Mouse (Mus musculus): ENCODE results near the gene Acot1. TPM values are rescaled to one million over a fixed set of nuclear protein-coding genes. Genes with fewer than 3 reads are reported as not detected.
"Not testable (repeated sequence)": the region's sequence is repeated elsewhere in the genome, so short reads cannot be mapped to it uniquely, and the experiment has no call there.

The Acot1 gene
- polyA plus RNA-seq, 1 experiment from 2014 or later, result 48.5 TPM

- no peak overlapping the region for H3K4me3 ChIP-seq (ENCODE audit: low read depth, low read length)
- H3K4me1 ChIP-seq (ENCODE audit: control insufficient read depth, insufficient read depth, low read length), result peaks cover 4% of the 10 kb centered on the region; the same call in 1 of the 2 replicates
- WGBS, result 97% methylated on average over 4 of the region's 4 CpGs
- no peaks in the 10 kb centered on the region for H3K9me3 ChIP-seq (ENCODE audit: control insufficient read depth, low read length)
- ATAC-seq (ENCODE audit: low FRiP score), result no peak
- H3K9ac ChIP-seq (ENCODE audit: low read length), result no peak overlapping the region
- H3K4me2 ChIP-seq, result no peak overlapping the region
- no peaks in the 10 kb centered on the region for H3K36me3 ChIP-seq (ENCODE audit: control insufficient read depth, insufficient read depth, low read length)
- no peak overlapping the region for H3K27ac ChIP-seq (ENCODE audit: low read depth, low read length)
- H3K27me3 ChIP-seq (ENCODE audit: control insufficient read depth, insufficient read depth, low read length), result no peaks in the 10 kb centered on the region
- DNase-seq (ENCODE audit: low spot score, missing footprints), result no peak
Measured at GRCm38 (mm10) chr12:83989378-83989777, 19.9 kb upstream of the Acot1 start.

GRCm38 (mm10) chr12:83997221-83997620 lies 12.1 kb upstream of the Acot1 start:
- no peak overlapping the region for H3K27ac ChIP-seq (ENCODE audit: low read depth, low read length)
- no peaks in the 10 kb centered on the region for H3K36me3 ChIP-seq (ENCODE audit: control insufficient read depth, insufficient read depth, low read length)
- no peak overlapping the region for H3K9ac ChIP-seq (ENCODE audit: low read length)
- H3K4me2 ChIP-seq, result no peak overlapping the region
- no peak for DNase-seq (ENCODE audit: low spot score, missing footprints)
- ATAC-seq (ENCODE audit: low FRiP score), result no peak
- H3K9me3 ChIP-seq (ENCODE audit: control insufficient read depth, low read length), result no peaks in the 10 kb centered on the region
- WGBS, result 76% methylated on average over 2 of the region's 2 CpGs
- no peak overlapping the region for H3K4me3 ChIP-seq (ENCODE audit: low read depth, low read length)
- H3K4me1 ChIP-seq (ENCODE audit: control insufficient read depth, insufficient read depth, low read length), result no peaks in the 10 kb centered on the region
- no peaks in the 10 kb centered on the region for H3K27me3 ChIP-seq (ENCODE audit: control insufficient read depth, insufficient read depth, low read length)

GRCm38 (mm10) chr12:83998341-83999107 lies 10.8 kb upstream of the Acot1 start:
- no peaks in the 10 kb centered on the region for H3K36me3 ChIP-seq (ENCODE audit: control insufficient read depth, insufficient read depth, low read length)
- H3K9me3 ChIP-seq (ENCODE audit: control insufficient read depth, low read length), result no peaks in the 10 kb centered on the region
- no peak overlapping the region for H3K4me3 ChIP-seq (ENCODE audit: low read depth, low read length)
- DNase-seq (ENCODE audit: low spot score, missing footprints) (no peak), ATAC-seq (ENCODE audit: low FRiP score) (no peak)
- no peak overlapping the region for H3K27ac ChIP-seq (ENCODE audit: low read depth, low read length)
- no peaks in the 10 kb centered on the region for H3K4me1 ChIP-seq (ENCODE audit: control insufficient read depth, insufficient read depth, low read length)
- no peak overlapping the region for H3K9ac ChIP-seq (ENCODE audit: low read length)
- H3K4me2 ChIP-seq, result no peak overlapping the region
- H3K27me3 ChIP-seq (ENCODE audit: control insufficient read depth, insufficient read depth, low read length), result no peaks in the 10 kb centered on the region
- WGBS, result 70% methylated on average over 11 of the region's 11 CpGs

- H3K9ac ChIP-seq (ENCODE audit: low read length); ATAC-seq (ENCODE audit: low FRiP score); H3K4me1 ChIP-seq (ENCODE audit: control insufficient read depth, insufficient read depth, low read length); H3K36me3 ChIP-seq (ENCODE audit: control insufficient read depth, insufficient read depth, low read length); H3K4me2 ChIP-seq; H3K4me3 ChIP-seq (ENCODE audit: low read depth, low read length); H3K9me3 ChIP-seq (ENCODE audit: control insufficient read depth, low read length); H3K27me3 ChIP-seq (ENCODE audit: control insufficient read depth, insufficient read depth, low read length); H3K27ac ChIP-seq (ENCODE audit: low read depth, low read length); DNase-seq (ENCODE audit: low spot score, missing footprints): not testable (repeated sequence)
- WGBS, result 83% methylated on average over 8 of the region's 8 CpGs
Measured at GRCm38 (mm10) chr12:83999237-83999636, 10.1 kb upstream of the Acot1 start.

- H3K27me3 ChIP-seq (ENCODE audit: control insufficient read depth, insufficient read depth, low read length), result no peaks in the 10 kb centered on the region
- no peak overlapping the region for H3K9ac ChIP-seq (ENCODE audit: low read length)
- no peaks in the 10 kb centered on the region for H3K36me3 ChIP-seq (ENCODE audit: control insufficient read depth, insufficient read depth, low read length)
- WGBS, result 90% methylated on average over 3 of the region's 3 CpGs
- no peak for ATAC-seq (ENCODE audit: low FRiP score)
- no peaks in the 10 kb centered on the region for H3K9me3 ChIP-seq (ENCODE audit: control insufficient read depth, low read length)
- H3K4me2 ChIP-seq, result no peak overlapping the region
- no peak overlapping the region for H3K27ac ChIP-seq (ENCODE audit: low read depth, low read length)
- no peak overlapping the region for H3K4me3 ChIP-seq (ENCODE audit: low read depth, low read length)
- no peaks in the 10 kb centered on the region for H3K4me1 ChIP-seq (ENCODE audit: control insufficient read depth, insufficient read depth, low read length)
- DNase-seq (ENCODE audit: low spot score, missing footprints), result no peak
Measured at GRCm38 (mm10) chr12:84000418-84000817, 8.9 kb upstream of the Acot1 start.

GRCm38 (mm10) chr12:84003866-84004265 lies 5.4 kb upstream of the Acot1 start:
- H3K4me2 ChIP-seq, result no peak overlapping the region
- no peak for DNase-seq (ENCODE audit: low spot score, missing footprints)
- no peak for ATAC-seq (ENCODE audit: low FRiP score)
- no peaks in the 10 kb centered on the region for H3K27me3 ChIP-seq (ENCODE audit: control insufficient read depth, insufficient read depth, low read length)
- H3K4me3 ChIP-seq (ENCODE audit: low read depth, low read length), result no peak overlapping the region
- no peak overlapping the region for H3K27ac ChIP-seq (ENCODE audit: low read depth, low read length)
- H3K4me1 ChIP-seq (ENCODE audit: control insufficient read depth, insufficient read depth, low read length), result peaks cover 3% of the 10 kb centered on the region; the same call in 1 of the 2 replicates
- 93% methylated on average over 1 of the region's 1 CpGs for WGBS
- no peaks in the 10 kb centered on the region for H3K36me3 ChIP-seq (ENCODE audit: control insufficient read depth, insufficient read depth, low read length)
- H3K9ac ChIP-seq (ENCODE audit: low read length), result no peak overlapping the region
- no peaks in the 10 kb centered on the region for H3K9me3 ChIP-seq (ENCODE audit: control insufficient read depth, low read length)

GRCm38 (mm10) chr12:84008251-84008650 lies 1.0 kb upstream of the Acot1 start:
- Histone ChIP-seq H3K36me3 (ENCODE audit: control insufficient read depth, insufficient read depth, low read length) (no peaks in the 10 kb centered on the region), H3K4me3 (ENCODE audit: low read depth, low read length) (no peak overlapping the region), H3K27me3 (ENCODE audit: control insufficient read depth, insufficient read depth, low read length) (no peaks in the 10 kb centered on the region), H3K9me3 (ENCODE audit: control insufficient read depth, low read length) (no peaks in the 10 kb centered on the region), H3K9ac (ENCODE audit: low read length) (peak overlapping the region; percentile 63; the same call in 1 of the 2 replicates), H3K27ac (ENCODE audit: low read depth, low read length) (peak overlapping the region; percentile 42), H3K4me1 (ENCODE audit: control insufficient read depth, insufficient read depth, low read length) (peaks cover 22% of the 10 kb centered on the region), H3K4me2 (no peak overlapping the region)
- 91% methylated on average over 10 of the region's 12 CpGs for WGBS
- ATAC-seq (ENCODE audit: low FRiP score) (no peak), DNase-seq (ENCODE audit: low spot score, missing footprints) (no peak)

- 50% methylated on average over 8 of the region's 8 CpGs for WGBS
- DNase-seq (ENCODE audit: low spot score, missing footprints), result no peak
- peak overlapping the region; percentile 63 for H3K9ac ChIP-seq (ENCODE audit: low read length)
- no peaks in the 10 kb centered on the region for H3K36me3 ChIP-seq (ENCODE audit: control insufficient read depth, insufficient read depth, low read length)
- H3K4me1 ChIP-seq (ENCODE audit: control insufficient read depth, insufficient read depth, low read length), result peaks cover 22% of the 10 kb centered on the region
- ATAC-seq (ENCODE audit: low FRiP score), result no peak
- H3K9me3 ChIP-seq (ENCODE audit: control insufficient read depth, low read length), result no peaks in the 10 kb centered on the region
- no peaks in the 10 kb centered on the region for H3K27me3 ChIP-seq (ENCODE audit: control insufficient read depth, insufficient read depth, low read length)
- H3K4me2 ChIP-seq, result peak overlapping the region; percentile 49
- H3K4me3 ChIP-seq (ENCODE audit: low read depth, low read length), result peak overlapping the region; percentile 38; the same call in 1 of the 2 replicates
- H3K27ac ChIP-seq (ENCODE audit: low read depth, low read length), result peak overlapping the region; percentile 42
Measured at GRCm38 (mm10) chr12:84008729-84009128, 561 bp upstream of the Acot1 start.

GRCm38 (mm10) chr12:84010201-84010600 lies 911 bp downstream of the Acot1 start:
- Histone ChIP-seq H3K4me3 (ENCODE audit: low read depth, low read length) (peak overlapping the region; percentile 38), H3K4me2 (peak overlapping the region; percentile 49; the same call in 1 of the 2 replicates), H3K4me1 (ENCODE audit: control insufficient read depth, insufficient read depth, low read length) (peaks cover 22% of the 10 kb centered on the region), H3K36me3 (ENCODE audit: control insufficient read depth, insufficient read depth, low read length) (no peaks in the 10 kb centered on the region), H3K27me3 (ENCODE audit: control insufficient read depth, insufficient read depth, low read length) (no peaks in the 10 kb centered on the region), H3K9ac (ENCODE audit: low read length) (peak overlapping the region; percentile 27; the same call in 1 of the 2 replicates), H3K9me3 (ENCODE audit: control insufficient read depth, low read length) (no peaks in the 10 kb centered on the region), H3K27ac (ENCODE audit: low read depth, low read length) (no peak overlapping the region)
- ATAC-seq (ENCODE audit: low FRiP score) (no peak), DNase-seq (ENCODE audit: low spot score, missing footprints) (peak; percentile 87)
- 70% methylated on average over 3 of the region's 3 CpGs for WGBS
